Mouse (Mus musculus) midbrain, embryonic 11.5 days (tissue): ENCODE results near the gene Casp8ap2. TPM values are rescaled to one million over a fixed set of nuclear protein-coding genes. Genes with fewer than 3 reads are reported as not detected.

Source experiments
- ATAC-seq: fragments of 200-750 bp; cut with Nextera tagmentation; 2 replicates; pipeline ENCODE4 v1.8.0; 2017; ENCODE audit warnings: moderate TSS enrichment, moderate library complexity; ENCODE audit not compliant: low FRiP score
- DNase-seq: peaks from one replicate; pipeline ENCODE4 v3.0.0; 2015; ENCODE audit warnings: low spot score; ENCODE audit errors: missing footprints
- H3K27ac ChIP-seq: fragments of 300-500 bp; sonication (generic); 2 replicates; pipeline ENCODE4 v1.5.1; 2014; ENCODE audit warnings: low read depth, low read length
- H3K27me3 ChIP-seq: fragments of 300-500 bp; sonication (generic); 2 replicates; pipeline ENCODE4 v1.6.1; 2014; ENCODE audit warnings: mild to moderate bottlenecking, low read length, moderate library complexity, mixed read lengths; ENCODE audit not compliant: control insufficient read depth, insufficient read depth
- H3K36me3 ChIP-seq: fragments of 300-500 bp; sonication (generic); 2 replicates; pipeline ENCODE4 v1.6.1; 2014; ENCODE audit warnings: mild to moderate bottlenecking, low read length, moderate library complexity, mixed read lengths; ENCODE audit not compliant: control insufficient read depth, insufficient read depth
- H3K4me1 ChIP-seq: fragments of 300-500 bp; sonication (generic); 2 replicates; pipeline ENCODE4 v1.6.1; 2014; ENCODE audit warnings: low read length; ENCODE audit not compliant: control insufficient read depth, insufficient read depth
- H3K4me2 ChIP-seq: fragments of 300-500 bp; sonication (generic); 2 replicates; pipeline ENCODE4 v1.6.1; 2014; ENCODE audit warnings: mild to moderate bottlenecking, moderate library complexity
- H3K4me3 ChIP-seq: fragments of 300-500 bp; sonication (generic); 2 replicates; pipeline ENCODE4 v1.5.1; 2014; ENCODE audit warnings: low read depth, low read length
- H3K9ac ChIP-seq: fragments of 300-500 bp; sonication (generic); 2 replicates; pipeline ENCODE4 v1.6.1; 2014; ENCODE audit warnings: low read length
- H3K9me3 ChIP-seq: fragments of 300-500 bp; sonication (generic); 2 replicates; pipeline ENCODE4 v1.6.1; 2016; ENCODE audit warnings: low read length; ENCODE audit not compliant: control insufficient read depth
- WGBS: fragments of 180-500 bp; shearing (Covaris S2); extraction: QIAGEN DNeasy Blood & Tissue Kit; methylation state at CpG from one replicate; pipeline ENCODE4 v1.1.7; 2014; 5-methylcytosine and 5-hydroxymethylcytosine counted together
- polyA plus RNA-seq: library from polyadenylated mRNA; unstranded; fragments of >200 nt; fragmentation: Nextera tagmentation; extraction: Ambion mirVana; gene quantifications from 2 replicates; pipeline ENCODE4 v1.2.1, GENCODE M21; 2014

The Casp8ap2 gene
- polyA plus RNA-seq, 1 experiment from 2014 or later: 80.1 TPM

- Histone ChIP-seq H3K9ac (no peak overlapping the region), H3K27ac (no peak overlapping the region), H3K4me3 (no peak overlapping the region), H3K4me1 (peaks cover 9% of the 10 kb centered on the region), H3K36me3 (no peaks in the 10 kb centered on the region; the same call in 1 of the 2 replicates), H3K27me3 (no peaks in the 10 kb centered on the region), H3K9me3 (no peaks in the 10 kb centered on the region), H3K4me2 (no peak overlapping the region)
- 79% methylated on average over 9 of the region's 9 CpGs for WGBS
- no peak for DNase-seq
- no peak for ATAC-seq
Measured at GRCm38 (mm10) chr4:32575165-32575564, 40.1 kb upstream of the Casp8ap2 start.

- H3K9ac ChIP-seq: no peak overlapping the region
- no peak overlapping the region for H3K4me3 ChIP-seq
- 85% methylated on average over 8 of the region's 8 CpGs for whole genome bisulfite sequencing
- 0 out of 2 replicates have a peak, but pooled peaks cover 3% of the 10 kb centered on the region for H3K4me1 ChIP-seq
- DNase-seq (no peak), ATAC-seq (no peak)
- no peaks in the 10 kb centered on the region for H3K27me3 ChIP-seq
- no peaks in the 10 kb centered on the region; the same call in 1 of the 2 replicates for H3K36me3 ChIP-seq
- H3K9me3 ChIP-seq: no peaks in the 10 kb centered on the region
- no peak overlapping the region for H3K4me2 ChIP-seq
- no peak overlapping the region for H3K27ac ChIP-seq
Measured at GRCm38 (mm10) chr4:32579850-32580249, 35.4 kb upstream of the Casp8ap2 start.

- Histone ChIP-seq H3K4me1 (0 out of 2 replicates have a peak, but pooled peaks cover 3% of the 10 kb centered on the region), H3K27me3 (no peaks in the 10 kb centered on the region), H3K9ac (no peak overlapping the region), H3K4me2 (no peak overlapping the region), H3K4me3 (no peak overlapping the region), H3K27ac (no peak overlapping the region), H3K36me3 (no peaks in the 10 kb centered on the region; the same call in 1 of the 2 replicates), H3K9me3 (no peaks in the 10 kb centered on the region)
- ATAC-seq (no peak), DNase-seq (no peak)
- 71% methylated on average over 6 of the region's 6 CpGs for WGBS
Measured at GRCm38 (mm10) chr4:32584181-32584580, 31.1 kb upstream of the Casp8ap2 start.

GRCm38 (mm10) chr4:32586596-32586995, 28.7 kb upstream of the Casp8ap2 start:
- 13% methylated on average over 9 of the region's 9 CpGs for WGBS
- ATAC-seq: no peak
- Histone ChIP-seq H3K27me3 (no peaks in the 10 kb centered on the region), H3K9ac (no peak overlapping the region), H3K27ac (no peak overlapping the region), H3K4me1 (0 out of 2 replicates have a peak, but pooled peaks cover 3% of the 10 kb centered on the region), H3K4me2 (no peak overlapping the region), H3K36me3 (no peaks in the 10 kb centered on the region), H3K4me3 (no peak overlapping the region), H3K9me3 (no peaks in the 10 kb centered on the region)
- peak; percentile 89 for DNase-seq

GRCm38 (mm10) chr4:32587543-32587942, 27.7 kb upstream of the Casp8ap2 start:
- Histone ChIP-seq H3K4me1 (no peaks in the 10 kb centered on the region), H3K27me3 (no peaks in the 10 kb centered on the region), H3K36me3 (no peaks in the 10 kb centered on the region), H3K9ac (no peak overlapping the region), H3K4me3 (no peak overlapping the region), H3K9me3 (no peaks in the 10 kb centered on the region), H3K27ac (no peak overlapping the region), H3K4me2 (no peak overlapping the region)
- no peak for DNase-seq
- ATAC-seq: no peak
- 84% methylated on average over 5 of the region's 5 CpGs for WGBS

GRCm38 (mm10) chr4:32588237-32588636, 27.0 kb upstream of the Casp8ap2 start:
- WGBS: 93% methylated on average over 6 of the region's 6 CpGs

GRCm38 (mm10) chr4:32601135-32601534, 14.1 kb upstream of the Casp8ap2 start:
- Histone ChIP-seq H3K9me3 (no peaks in the 10 kb centered on the region), H3K4me2 (no peak overlapping the region), H3K36me3 (no peaks in the 10 kb centered on the region), H3K9ac (no peak overlapping the region), H3K27ac (no peak overlapping the region), H3K4me1 (no peaks in the 10 kb centered on the region), H3K27me3 (no peaks in the 10 kb centered on the region), H3K4me3 (no peak overlapping the region)
- peak; percentile 94 for DNase-seq
- 30% methylated on average over 12 of the region's 12 CpGs for WGBS
- no peak for ATAC-seq

More at GRCm38 (mm10) chr4:32588237-32588636, 27.0 kb upstream of the Casp8ap2 start:
- no peak for DNase-seq
- H3K4me1 ChIP-seq: no peaks in the 10 kb centered on the region
- H3K4me2 ChIP-seq: no peak overlapping the region
- no peak overlapping the region for H3K4me3 ChIP-seq
- no peaks in the 10 kb centered on the region for H3K27me3 ChIP-seq
- no peak overlapping the region for H3K27ac ChIP-seq
- H3K9ac ChIP-seq: no peak overlapping the region
- H3K36me3 ChIP-seq: no peaks in the 10 kb centered on the region
- no peak for ATAC-seq
- no peaks in the 10 kb centered on the region for H3K9me3 ChIP-seq

- no peak within 1 kb of the TSS for H3K9ac ChIP-seq
- 64% methylated on average over 3 of the region's 3 CpGs for WGBS
Measured at GRCm38 (mm10) chr4:32602660-32603059, 12.6 kb upstream of the Casp8ap2 start, which contains the start of gene Gja10. TSS of gene Gja10 (minus strand) at chr4:32602760.

GRCm38 (mm10) chr4:32621637-32622036, 6.4 kb downstream of the Casp8ap2 start:
- Histone ChIP-seq H3K4me2 (no peak overlapping the region), H3K36me3 (no peaks in the 10 kb centered on the region), H3K27ac (no peak overlapping the region), H3K9ac (no peak overlapping the region), H3K27me3 (no peaks in the 10 kb centered on the region), H3K4me1 (peaks cover 6% of the 10 kb centered on the region), H3K9me3 (no peaks in the 10 kb centered on the region), H3K4me3 (no peak overlapping the region)
- no peak for DNase-seq
- no peak for ATAC-seq

More at GRCm38 (mm10) chr4:32602660-32603059, 12.6 kb upstream of the Casp8ap2 start, which contains the start of gene Gja10:
- ATAC-seq (no peak), DNase-seq (no peak)
- H3K36me3 ChIP-seq: no peaks in the 10 kb centered on the region
- no peaks in the 10 kb centered on the region for H3K27me3 ChIP-seq
- H3K4me1 ChIP-seq: no peaks in the 10 kb centered on the region
- H3K27ac ChIP-seq: no peak within 1 kb of the TSS
- no peak within 1 kb of the TSS for H3K4me2 ChIP-seq
- no peaks in the 10 kb centered on the region for H3K9me3 ChIP-seq
- no peak within 1 kb of the TSS for H3K4me3 ChIP-seq
